Mouse (Mus musculus) hindbrain, embryonic 13.5 days (tissue): ENCODE measurements at regions not wholly inside any gene's neighbourhood (a gene's known extent, or its start where the extent isn't known, plus 50 kb on each side); places are given as distances from the start of the nearest gene placed in this dataset.
"Not testable (repeated sequence)": the region's sequence is repeated elsewhere in the genome, so short reads cannot be mapped to it uniquely, and the experiment has no call there.

ENCODE experiments used
- ATAC-seq: fragments of 200-750 bp; cut with Nextera tagmentation; 2 replicates; pipeline ENCODE4 v1.8.0; 2017; ENCODE audit warnings: moderate TSS enrichment; ENCODE audit not compliant: low FRiP score
- H3K27ac ChIP-seq: fragments of 300-500 bp; sonication (generic); 2 replicates; pipeline ENCODE4 v1.5.1; 2015; ENCODE audit warnings: inconsistent platforms, mild to moderate bottlenecking, moderate library complexity
- H3K27me3 ChIP-seq: fragments of 300-500 bp; sonication (generic); 2 replicates; pipeline ENCODE4 v1.6.1; 2015; ENCODE audit warnings: mild to moderate bottlenecking, inconsistent platforms
- H3K36me3 ChIP-seq: fragments of 300-500 bp; sonication (generic); 2 replicates; pipeline ENCODE4 v1.6.1; 2015; ENCODE audit warnings: mild to moderate bottlenecking, inconsistent platforms
- H3K4me1 ChIP-seq: fragments of 300-500 bp; sonication (generic); replicated peaks from 2 replicates; pipeline ENCODE4 v1.6.1; 2015; ENCODE audit warnings: inconsistent platforms
- H3K4me2 ChIP-seq: fragments of 300-500 bp; sonication (generic); 2 replicates; pipeline ENCODE4 v1.6.1; 2015; ENCODE audit warnings: inconsistent platforms, mild to moderate bottlenecking, moderate library complexity
- H3K4me3 ChIP-seq: fragments of 300-500 bp; sonication (generic); 2 replicates; pipeline ENCODE4 v1.5.1; 2015; ENCODE audit warnings: mild to moderate bottlenecking, inconsistent platforms
- H3K9ac ChIP-seq: fragments of 300-500 bp; sonication (generic); 2 replicates; pipeline ENCODE4 v1.6.1; 2015; ENCODE audit warnings: mild to moderate bottlenecking, inconsistent platforms
- H3K9me3 ChIP-seq: fragments of 300-500 bp; sonication (generic); 2 replicates; pipeline ENCODE4 v1.6.1; 2016; ENCODE audit warnings: inconsistent platforms
- WGBS: fragments of 180-500 bp; shearing (Covaris S2); methylation state at CpG from one replicate; pipeline ENCODE4 v1.1.7; 2015; 5-methylcytosine and 5-hydroxymethylcytosine counted together

DNA sequence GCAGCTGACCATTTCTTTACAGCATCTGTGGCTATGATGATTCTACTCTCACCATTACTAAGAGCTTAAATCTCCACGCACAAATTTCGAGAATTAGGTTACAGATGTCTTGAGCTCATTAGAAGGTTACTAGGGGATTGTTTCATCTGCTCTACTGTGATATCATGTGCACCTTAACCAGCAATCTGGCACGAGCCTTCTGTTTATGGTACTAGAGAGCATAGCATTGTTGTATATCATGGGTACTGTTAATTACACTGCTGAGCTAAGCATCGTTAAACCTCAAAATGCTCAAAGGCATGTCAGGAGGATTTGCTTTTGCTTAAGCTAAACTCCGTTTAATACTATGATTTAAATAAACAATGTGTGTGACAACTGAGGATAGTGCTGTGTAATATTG, 1255.9 kb upstream of the Pcdh10 start:
- Histone ChIP-seq H3K27me3 (no peaks in the 10 kb centered on the region), H3K9me3 (no peaks in the 10 kb centered on the region), H3K4me3 (no peak overlapping the region), H3K4me2 (no peak overlapping the region), H3K4me1 (no peaks in the 10 kb centered on the region), H3K9ac (no peak overlapping the region), H3K36me3 (no peaks in the 10 kb centered on the region), H3K27ac (no peak overlapping the region)
- WGBS: 66% methylated on average over 5 of the region's 5 CpGs
- peak; percentile 63; the same call in 1 of the 2 replicates for ATAC-seq

DNA sequence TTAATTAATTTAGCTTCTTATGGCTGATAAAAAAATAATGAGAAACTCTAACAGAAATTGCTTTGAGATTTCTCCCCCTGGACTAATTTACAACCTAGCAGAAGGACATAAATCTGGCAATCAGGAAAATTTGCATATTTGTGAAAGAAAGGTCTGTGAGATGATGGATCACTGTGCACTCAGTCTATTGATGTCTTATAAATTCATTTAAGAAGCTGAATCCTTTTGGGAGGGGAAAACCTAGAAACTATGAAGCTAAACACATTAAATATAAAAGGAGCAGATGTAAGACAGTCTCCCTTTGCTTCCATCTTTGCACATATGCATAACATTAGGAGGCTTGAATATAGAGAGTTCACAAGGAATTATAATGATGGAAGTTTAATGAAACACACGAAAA, 1247.5 kb upstream of the Pcdh10 start:
- Histone ChIP-seq H3K27me3 (no peaks in the 10 kb centered on the region), H3K36me3 (no peaks in the 10 kb centered on the region), H3K27ac (no peak overlapping the region), H3K4me1 (no peaks in the 10 kb centered on the region), H3K4me2 (no peak overlapping the region), H3K4me3 (no peak overlapping the region), H3K9ac (no peak overlapping the region), H3K9me3 (no peaks in the 10 kb centered on the region)
- ATAC-seq: peak; percentile 81
- 38% methylated on average over 1 of the region's 1 CpGs for WGBS

DNA sequence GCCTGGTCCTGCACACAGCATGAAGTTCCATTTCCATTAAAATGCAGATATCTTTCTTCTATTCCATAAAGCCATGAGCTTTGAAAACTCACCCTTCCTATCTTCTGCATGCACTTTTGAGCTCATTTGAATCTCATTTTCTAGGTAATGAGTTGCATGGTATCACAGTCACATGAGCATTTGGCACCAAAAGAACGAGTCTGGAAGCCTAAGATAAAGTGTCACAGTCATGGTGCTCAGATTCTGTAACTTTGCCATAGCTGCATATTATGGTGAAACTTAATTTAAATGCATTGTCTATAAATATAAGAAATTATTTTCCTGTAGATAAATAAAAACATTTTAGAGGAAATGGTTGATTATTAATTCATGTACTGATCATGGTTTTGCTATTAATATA, 1223.7 kb upstream of the Pcdh10 start:
- Histone ChIP-seq H3K4me2 (no peak overlapping the region), H3K4me1 (no peaks in the 10 kb centered on the region), H3K36me3 (no peaks in the 10 kb centered on the region), H3K9ac (no peak overlapping the region), H3K27ac (no peak overlapping the region), H3K9me3 (no peaks in the 10 kb centered on the region), H3K27me3 (no peaks in the 10 kb centered on the region), H3K4me3 (no peak overlapping the region)
- no peak for ATAC-seq
- WGBS: 66% methylated on average over 1 of the region's 1 CpGs

DNA sequence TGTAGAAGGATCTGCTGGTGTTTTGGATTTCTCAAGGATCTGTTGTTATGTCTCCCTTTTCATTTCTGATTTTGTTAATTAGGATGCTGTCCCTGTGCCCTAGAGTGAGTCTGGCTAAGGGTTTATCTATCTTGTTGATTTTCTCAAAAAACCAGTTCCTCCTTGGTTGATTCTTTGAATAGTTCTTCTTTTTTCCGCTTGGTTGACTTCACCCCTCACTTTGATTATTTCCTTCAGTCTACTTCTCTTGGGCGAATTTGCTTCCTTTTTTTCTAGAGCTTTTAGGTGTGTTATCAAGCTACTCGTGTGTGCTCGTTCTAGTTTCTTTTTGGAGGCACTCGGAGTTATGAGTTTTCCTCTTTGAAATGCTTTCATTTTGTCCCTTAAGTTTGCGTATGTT, 1178.3 kb upstream of the Pcdh10 start:
- H3K27me3 ChIP-seq, H3K9me3 ChIP-seq, H3K4me3 ChIP-seq, H3K36me3 ChIP-seq, H3K4me2 ChIP-seq, H3K27ac ChIP-seq, H3K4me1 ChIP-seq, H3K9ac ChIP-seq, ATAC-seq: not testable (repeated sequence)
- 95% methylated on average over 6 of the region's 6 CpGs for WGBS

DNA sequence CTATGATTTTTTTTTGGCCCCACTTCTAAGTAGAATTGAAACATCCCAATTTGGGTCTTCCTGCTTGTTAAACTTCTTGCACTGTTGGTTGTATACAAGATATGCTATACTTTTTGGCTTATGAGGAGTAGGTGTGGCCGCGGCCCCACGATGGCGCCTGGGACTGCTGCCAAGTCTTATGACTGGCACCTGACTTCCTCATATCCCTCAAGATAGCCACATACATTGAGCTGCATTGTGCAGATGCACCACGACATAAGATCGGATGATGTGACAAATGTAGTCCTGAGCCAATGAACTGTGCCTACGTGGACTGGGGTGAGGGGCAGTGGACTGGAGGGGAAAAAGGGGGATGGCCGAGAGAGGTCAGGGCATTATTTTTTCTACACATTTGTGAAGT, 1140.7 kb upstream of the Pcdh10 start:
- not testable (repeated sequence) for H3K4me2 ChIP-seq, ATAC-seq, H3K27ac ChIP-seq, H3K4me3 ChIP-seq, H3K36me3 ChIP-seq, H3K9ac ChIP-seq, H3K27me3 ChIP-seq, H3K9me3 ChIP-seq, H3K4me1 ChIP-seq
- whole genome bisulfite sequencing: 90% methylated on average over 8 of the region's 8 CpGs
